Mouse (Mus musculus) embryo, embryonic 10 days (tissue): ENCODE data around the gene Efcab8.
"Not testable (repeated sequence)": the region's sequence is repeated elsewhere in the genome, so short reads cannot be mapped to it uniquely, and the experiment has no call there.

Source experiments
- DNase-seq: peaks from one replicate; pipeline ENCODE4 v3.0.0-alpha.2; 2015; ENCODE audit warnings: low spot score

The Efcab8 gene

DNA sequence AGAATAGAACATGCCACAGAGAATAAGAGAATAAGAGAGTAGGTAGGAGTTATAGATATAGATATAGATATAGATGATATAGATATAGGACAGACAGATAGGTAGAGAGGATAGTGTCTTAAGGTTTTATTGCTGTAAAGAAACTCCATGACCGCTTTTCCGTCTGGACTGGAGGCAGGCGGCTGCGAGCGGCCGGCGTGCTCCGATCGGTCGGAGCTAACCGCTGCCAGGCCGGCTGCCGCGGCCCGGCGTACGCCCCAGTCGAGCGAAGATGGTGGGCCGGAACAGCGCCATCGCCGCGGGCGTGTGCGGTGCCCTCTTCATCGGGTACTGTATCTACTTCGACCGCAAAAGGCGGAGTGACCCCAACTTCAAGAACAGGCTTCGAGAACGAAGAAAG lies 46.2 kb downstream of the Efcab8 start:
- DNase-seq: not testable (repeated sequence)

DNA sequence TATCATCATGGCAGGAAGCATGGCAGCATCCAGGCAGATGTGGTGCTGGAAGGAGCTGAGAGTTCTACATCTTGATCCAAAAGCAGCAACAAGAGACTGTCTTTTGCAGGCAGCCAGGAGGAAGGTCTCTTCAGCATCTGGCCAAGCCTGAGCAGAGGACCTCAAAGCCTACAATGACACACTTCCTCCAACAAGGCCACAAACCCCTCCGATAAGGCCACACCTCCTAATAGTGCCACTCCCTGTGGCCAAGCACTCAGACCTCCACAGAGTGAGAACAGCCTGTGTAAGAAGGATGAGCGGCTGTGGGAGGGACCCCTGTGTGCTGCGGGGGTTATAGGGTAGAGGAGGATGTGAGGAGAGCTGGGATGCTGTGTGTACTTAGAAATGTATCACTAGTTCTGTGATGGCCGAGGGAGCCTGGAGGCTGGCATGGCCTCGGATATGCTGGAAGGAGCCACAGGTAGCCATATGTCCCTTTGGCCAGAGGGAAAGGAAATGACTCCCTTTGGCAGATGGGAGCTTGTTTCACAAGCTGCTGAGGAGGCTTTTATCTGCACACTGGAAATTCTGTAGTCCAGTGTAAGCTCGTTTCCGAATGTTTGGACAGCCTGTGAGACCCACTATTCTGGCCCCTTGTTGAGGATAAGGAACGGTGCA lies 47.6 kb downstream of the Efcab8 start:
- DNase-seq: no peak

DNA sequence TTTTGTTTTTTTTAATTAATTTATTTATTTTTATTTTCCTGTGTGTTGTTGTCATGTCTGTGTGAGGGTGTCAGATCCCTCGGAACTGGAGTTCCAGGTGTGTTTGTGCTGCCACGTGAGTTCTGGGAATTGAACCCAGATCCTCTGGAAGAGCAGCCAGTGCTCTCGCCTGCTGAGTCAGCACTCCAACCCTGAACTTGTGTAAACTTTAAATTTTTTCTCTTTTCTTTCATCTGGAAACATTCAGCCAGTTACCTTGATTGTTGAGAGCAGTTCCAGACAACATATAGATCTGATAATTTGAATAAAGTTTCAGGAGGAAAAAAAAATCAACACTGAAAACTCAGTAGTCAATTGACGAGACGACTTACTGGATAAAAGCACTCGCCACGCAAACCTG lies 49.0 kb downstream of the Efcab8 start:
- DNase-seq: no peak

DNA sequence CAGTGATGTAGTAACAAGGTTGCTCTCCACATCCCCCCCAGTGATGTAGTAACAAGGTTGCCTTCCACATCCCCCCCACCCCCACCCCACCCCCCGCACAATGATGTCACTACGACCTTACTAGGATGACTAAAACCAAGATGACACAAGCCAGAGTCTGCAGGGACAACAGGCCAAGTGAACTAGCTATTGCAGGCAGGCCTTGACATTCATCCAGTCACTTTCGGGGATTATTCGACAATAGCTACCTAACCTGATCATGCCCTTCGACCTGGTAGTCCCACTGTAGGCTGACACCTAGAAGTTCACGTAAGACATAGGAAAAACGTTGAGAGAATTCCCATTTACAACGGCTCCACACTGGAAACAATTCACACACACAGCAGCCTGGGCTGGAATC lies 53.6 kb downstream of the Efcab8 start:
- no peak for DNase-seq

DNA sequence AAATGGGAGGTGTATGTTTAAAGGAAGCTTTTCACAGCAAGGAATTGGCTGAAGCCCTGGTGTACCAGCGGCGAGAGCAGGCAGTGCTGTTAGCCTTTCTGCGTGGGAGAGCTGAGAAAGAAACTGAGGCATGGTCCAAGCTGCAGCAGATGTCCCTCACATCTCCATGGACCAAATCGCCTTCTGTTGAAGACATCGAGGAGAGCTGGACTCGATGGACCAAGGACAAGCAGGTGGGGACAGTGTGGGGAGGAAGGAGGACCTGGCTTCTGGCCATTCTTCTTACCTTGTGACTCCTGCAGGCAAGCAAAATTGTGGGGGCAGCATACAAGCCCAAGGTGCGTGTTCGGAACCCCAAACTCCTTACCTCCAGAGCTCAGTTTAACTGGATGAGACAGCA lies 63.1 kb downstream of the Efcab8 start:
- DNase-seq: no peak

DNA sequence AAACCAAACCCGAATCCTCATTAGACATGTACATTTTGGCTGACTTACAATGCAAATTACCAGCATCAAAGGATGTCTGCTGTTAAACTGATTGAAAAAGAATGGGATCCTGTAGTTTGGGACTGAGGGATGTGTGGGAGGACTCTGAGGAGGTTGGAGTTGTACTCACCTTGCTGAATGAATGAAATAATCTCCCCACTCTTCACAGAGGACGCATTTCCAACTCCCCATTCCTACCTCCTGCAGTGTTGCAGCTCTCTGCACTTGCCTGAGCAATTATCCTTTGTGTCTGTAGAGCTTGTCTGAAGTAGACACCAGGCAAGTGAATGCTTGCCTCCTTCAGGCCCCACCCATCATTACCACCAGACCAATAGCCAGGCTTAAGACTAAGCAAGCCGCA lies 68.7 kb downstream of the Efcab8 start:
- DNase-seq: no peak

DNA sequence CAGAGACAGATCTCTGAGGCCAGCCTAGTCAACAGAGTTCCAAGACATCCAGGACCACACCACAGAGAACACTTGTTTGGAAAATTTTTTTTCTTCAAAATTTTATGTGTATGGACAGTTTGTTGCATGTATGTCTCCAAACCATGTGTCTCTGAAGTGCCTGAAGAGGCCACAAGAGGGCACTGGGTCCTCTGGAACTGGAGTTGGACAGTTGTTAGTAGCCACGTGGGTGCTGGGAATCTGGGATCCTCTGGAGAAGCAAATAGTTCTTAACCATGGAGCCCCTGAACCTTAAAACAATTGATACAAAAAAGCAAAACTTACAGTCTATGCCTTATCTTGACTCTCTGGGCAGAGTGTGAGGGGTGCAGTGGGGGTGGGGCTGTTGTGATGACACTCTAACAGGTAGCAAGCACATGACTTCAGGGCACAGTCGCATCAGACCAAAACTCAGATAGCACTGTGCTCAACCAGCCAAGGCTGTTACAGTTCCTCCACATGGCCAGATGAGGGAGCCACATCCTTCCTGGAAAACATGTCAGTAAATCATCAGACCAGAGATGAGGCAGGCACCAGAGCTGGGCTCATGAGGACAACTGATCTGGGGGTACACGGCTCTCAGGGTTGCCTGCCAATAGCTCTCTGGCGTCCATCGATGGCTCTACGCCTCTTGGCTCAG lies 70.8 kb downstream of the Efcab8 start:
- peak; percentile 24 for DNase-seq

DNA sequence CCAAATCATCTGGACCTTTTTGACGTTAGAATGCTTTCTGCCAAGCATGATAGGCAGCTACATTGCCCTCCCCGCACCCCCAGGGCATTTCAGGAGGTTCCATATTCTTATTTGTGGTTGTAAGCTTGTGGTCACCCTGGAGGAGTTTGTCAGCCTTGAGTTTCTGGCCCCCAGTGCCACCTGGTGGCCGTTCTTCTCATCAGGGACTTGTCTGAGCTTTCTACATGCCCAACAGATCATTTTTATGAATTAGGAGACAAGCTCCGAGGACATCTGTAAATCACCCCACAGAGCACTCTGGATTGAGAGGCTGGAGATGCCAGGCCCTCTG lies 71.3 kb downstream of the Efcab8 start:
- DNase-seq: peak; percentile 50

DNA sequence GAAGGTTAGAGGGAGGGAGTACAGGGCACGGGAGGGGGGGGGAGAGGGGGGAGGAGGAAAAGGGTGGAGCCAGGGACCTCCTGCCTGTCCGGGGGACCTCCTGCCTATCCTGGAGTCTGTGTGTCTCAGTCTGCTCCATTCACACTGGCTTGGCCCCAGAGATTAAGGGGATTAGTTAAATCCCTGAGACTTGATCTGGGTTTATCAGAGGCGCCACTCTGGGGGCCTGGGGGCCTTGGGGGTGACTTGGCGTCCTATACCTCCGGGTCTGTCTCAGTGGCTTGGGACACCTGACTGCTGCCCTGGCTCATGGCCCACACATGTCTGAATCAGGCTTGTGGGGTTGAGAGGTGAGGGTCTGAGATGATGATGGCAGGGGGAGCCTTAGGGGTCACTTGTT lies 73.8 kb downstream of the Efcab8 start:
- no peak for DNase-seq

DNA sequence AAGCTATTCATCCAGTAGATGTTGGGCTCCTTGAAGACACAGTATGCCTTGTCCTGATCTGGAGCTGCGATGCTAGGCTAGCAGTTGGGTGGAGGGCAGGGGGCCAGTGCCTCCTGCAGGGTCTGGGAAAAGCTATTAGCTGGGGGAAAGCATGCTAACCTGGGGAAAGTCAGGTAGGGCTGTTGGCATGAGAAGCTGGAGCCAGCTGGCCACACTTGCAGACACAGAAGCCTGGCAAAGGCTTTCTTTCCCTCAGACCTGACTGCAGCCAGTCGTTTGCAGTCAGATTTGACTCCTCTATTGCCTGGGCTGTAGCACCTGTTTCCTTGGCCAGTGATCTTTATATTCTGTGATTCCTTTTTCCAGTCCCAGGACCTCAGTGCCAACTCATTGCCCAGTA lies 79.8 kb downstream of the Efcab8 start:
- DNase-seq: no peak

DNA sequence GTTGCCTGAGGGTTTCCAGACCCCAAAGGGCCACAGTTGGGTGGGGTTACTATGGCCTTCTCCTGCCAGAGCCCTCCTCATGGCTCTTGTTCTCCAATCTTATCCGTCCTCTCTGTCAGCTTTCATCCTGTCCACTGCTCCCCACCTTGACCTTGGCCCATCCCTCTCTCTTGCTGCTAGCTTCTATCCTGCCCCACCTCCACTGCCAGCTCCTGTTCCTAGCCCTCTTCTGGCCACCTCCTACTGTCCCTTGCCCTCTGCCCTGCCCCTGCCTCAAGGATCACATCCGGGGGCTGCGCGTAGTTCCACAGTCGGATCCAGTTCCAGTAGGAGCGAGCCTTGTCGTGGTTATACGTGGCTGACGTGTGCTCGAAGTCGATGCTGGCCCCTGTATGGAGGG lies 80.6 kb downstream of the Efcab8 start:
- no peak for DNase-seq

DNA sequence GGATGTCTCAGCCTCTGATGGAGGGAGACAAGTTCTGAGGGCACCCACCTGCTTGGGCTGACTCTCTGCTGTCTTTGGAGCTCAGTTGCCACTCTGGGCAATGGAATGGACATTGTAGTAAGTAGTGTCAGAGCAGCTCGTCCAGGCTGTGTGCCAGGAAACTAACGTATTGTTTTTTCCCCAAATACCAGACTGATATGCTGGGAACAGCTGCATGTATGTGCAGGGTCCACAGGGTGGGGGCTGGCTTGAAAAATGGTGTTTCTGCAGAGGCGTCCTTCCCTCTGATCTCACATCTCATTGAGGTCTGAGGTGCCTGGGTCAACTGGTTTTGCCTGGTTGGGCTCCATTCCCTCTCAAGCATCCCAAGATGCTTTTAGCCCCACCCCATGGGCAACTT lies 81.0 kb downstream of the Efcab8 start:
- no peak for DNase-seq

DNA sequence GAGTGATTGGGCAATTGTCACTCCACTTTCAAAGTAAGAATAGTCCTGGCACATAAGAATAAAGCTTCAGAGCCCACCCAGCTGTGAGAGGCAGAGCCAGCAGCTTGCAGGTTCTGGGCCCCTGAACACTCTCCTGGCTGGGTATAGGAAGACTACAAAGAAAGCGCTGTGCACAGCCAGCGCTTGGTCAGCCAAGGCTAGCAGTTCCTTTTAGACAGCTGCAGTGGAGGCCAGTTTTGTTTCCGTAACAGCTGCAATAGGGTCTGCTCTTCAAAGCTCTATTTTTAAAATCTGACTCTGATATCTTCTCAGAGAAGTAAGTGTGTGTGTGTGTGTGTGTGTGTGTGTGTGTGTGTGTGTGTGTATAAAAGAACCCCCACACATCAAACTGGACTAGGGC lies 82.2 kb downstream of the Efcab8 start:
- no peak for DNase-seq

DNA sequence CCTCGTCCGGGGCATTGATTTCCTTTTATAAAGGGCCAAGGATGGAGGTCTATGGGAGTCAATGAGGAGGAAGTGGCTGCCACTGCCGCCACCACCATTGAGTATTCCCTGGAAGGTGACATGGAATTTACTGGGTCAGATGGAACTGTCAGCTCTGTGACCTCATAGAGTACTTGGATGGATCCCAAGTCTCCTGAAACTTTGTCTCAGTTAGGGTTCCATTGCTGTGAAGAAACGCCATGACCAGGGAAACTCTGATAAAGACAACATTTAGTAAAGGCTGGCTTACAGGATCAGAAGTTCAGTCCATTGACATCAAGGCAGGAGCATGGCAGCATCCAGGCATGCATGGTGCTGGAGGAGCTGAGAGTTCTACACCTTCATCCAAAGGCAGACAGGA lies 91.3 kb downstream of the Efcab8 start, which contains the start of gene Sun5:
Gene Sun5 (minus strand): TSS at position 101 of the 400 bp plus-strand sequence.
- DNase-seq: no peak

DNA sequence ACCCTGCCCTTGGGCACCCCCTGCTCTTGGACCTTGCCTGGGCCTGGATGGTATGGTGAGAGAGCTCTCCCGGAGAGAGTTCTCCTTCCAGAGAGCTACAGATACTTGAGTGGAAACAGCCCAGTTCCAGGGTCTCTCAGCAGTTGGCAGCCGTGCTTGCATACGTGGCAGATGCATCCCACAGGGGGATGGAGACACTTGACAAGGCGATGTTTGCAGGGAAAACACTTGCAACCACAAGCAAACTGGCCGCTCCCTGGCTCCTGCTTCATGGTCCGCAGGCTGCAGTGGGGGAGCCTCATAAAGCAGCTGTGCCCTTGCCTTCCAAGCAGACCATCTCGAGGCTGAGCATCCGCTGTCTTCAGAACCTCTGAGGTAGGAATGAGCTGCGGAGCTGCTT lies 95.0 kb downstream of the Efcab8 start, which contains the start of gene Bpifb2:
Gene Bpifb2 (plus strand): TSS at position 301 of the 400 bp plus-strand sequence.
- no peak for DNase-seq
